Mouse (Mus musculus): ENCODE data around the gene Nt5c.

- TF ChIP-seq HCFC1 (IDR thresholded peaks at IDR 0.05; ENCODE audit: borderline replicate concordance, insufficient read depth, low read length) (no peak), MAFK (IDR thresholded peaks at IDR 0.05; ENCODE audit: insufficient read depth, low read depth, low read length) (no peak), ZC3H11A (IDR thresholded peaks at IDR 0.05; ENCODE audit: borderline replicate concordance, low read depth, low read length) (no peak), CHD2 (IDR thresholded peaks at IDR 0.05; ENCODE audit: low read depth, low read length) (no peak)
These were observed 43.2 kb upstream of the Nt5c start for GRCm38 (mm10) chr11:115534759-115535371.

Measured in ES-E14 (cell line).